ENCODE assay signal across 9 mouse cellular contexts in genomic region chr2:32631737-32632394, GRCm38 (mm10). TPM values are rescaled to one million over a fixed set of nuclear protein-coding genes. Genes with fewer than 3 reads are reported as not detected.
A peak's percentile ranks its signal among the peaks of the same experiment; 100 is the strongest.
DNase-seq lines count a peak whose midpoint lies in the region; ATAC-seq and TF ChIP-seq lines count a peak whose summit lies in the region.
"Had no signal": no experiment of that assay in that cellular context is flagged by ENCODE, and none has a peak within 500 bp of the region (broad histone marks: within the 10 kb centered on the region; RNA-seq: fewer than 3 reads in every experiment).

No protein-coding gene starts in this region.

- no peak overlapping the region for H3K4me3 ChIP-seq in hindbrain, embryonic 10.5 days
- no peak overlapping the region for H3K4me3 ChIP-seq in lung, postnatal 0 days (ENCODE audit: low read depth, low read length)
- H3K4me3 ChIP-seq: neural tube, embryonic 12.5 days had no signal

- WGBS in hindbrain, embryonic 10.5 days, result 58% methylated on average over 7 of the region's 7 CpGs
- WGBS in lung, postnatal 0 days, result 44% methylated on average over 7 of the region's 7 CpGs

- H3K4me1 ChIP-seq in hindbrain, embryonic 10.5 days (replicated peaks), result peaks cover 82% of the 10 kb centered on the region
- peaks cover 10% of the 10 kb centered on the region; the same call in 1 of the 2 replicates for H3K4me1 ChIP-seq in lung, postnatal 0 days (ENCODE audit: insufficient read depth, low read depth, low read length)

- TF ChIP-seq CTCF in lung, postnatal 0 days (IDR thresholded peaks at IDR 0.05), result peak; percentile 97

- H3K4me2 ChIP-seq in lung, postnatal 0 days (replicated peaks; ENCODE audit: low read depth, low read length), result no peak overlapping the region
- H3K4me2 ChIP-seq: neural tube, embryonic 12.5 days had no signal

- peaks cover 12% of the 10 kb centered on the region for H3K36me3 ChIP-seq in hindbrain, embryonic 10.5 days
- H3K36me3 ChIP-seq in lung, postnatal 0 days (ENCODE audit: insufficient read depth, low read length), result no peaks in the 10 kb centered on the region

- DNase-seq in T-cell, adult 2 months (ENCODE audit: low spot score), result peak; percentile 75
- peak; percentile 76 for DNase-seq in cerebellum, adult 11-12 months
- peak; percentile 84 for DNase-seq in hindbrain, embryonic 10.5 days (ENCODE audit: low spot score)
- DNase-seq in layer of hippocampus, adult 9-10 months (ENCODE audit: low spot score), result peak; percentile 64
- peak; percentile 88 for DNase-seq in lung, postnatal 0 days (ENCODE audit: low spot score)
- DNase-seq in right cerebral cortex, adult 2 months (ENCODE audit: low spot score in 2 of 2), result peak; percentile 84 to 89
- peak; percentile 81 for DNase-seq in yolk sac, embryonic 10.5 days (ENCODE audit: low spot score)

- H3K27me3 ChIP-seq in hindbrain, embryonic 10.5 days (ENCODE audit: insufficient read depth, poor library complexity, severe bottlenecking), result 0 out of 2 replicates have a peak, but pooled peaks cover 6% of the 10 kb centered on the region
- H3K27me3 ChIP-seq in lung, postnatal 0 days (replicated peaks; ENCODE audit: insufficient read depth, low read length), result no peaks in the 10 kb centered on the region
- H3K27me3 ChIP-seq: neural tube, embryonic 12.5 days had no signal

- ATAC-seq in frontal cortex, adult (ENCODE audit: low TSS enrichment), result peak; percentile 55; the same call in 1 of the 2 replicates
- ATAC-seq in lung, postnatal 0 days, result peak; percentile 46

- no peak overlapping the region for H3K9ac ChIP-seq in lung, postnatal 0 days (replicated peaks; ENCODE audit: low read depth)

- H3K9me3 ChIP-seq in hindbrain, embryonic 10.5 days, result no peaks in the 10 kb centered on the region
- no peaks in the 10 kb centered on the region for H3K9me3 ChIP-seq in lung, postnatal 0 days (ENCODE audit: low read length)
- H3K9me3 ChIP-seq: neural tube, embryonic 12.5 days had no signal

- peak overlapping the region; percentile 30 for H3K27ac ChIP-seq in hindbrain, embryonic 10.5 days
- peak overlapping the region; percentile 26; the same call in 1 of the 2 replicates for H3K27ac ChIP-seq in lung, postnatal 0 days (ENCODE audit: low read length)
- H3K27ac ChIP-seq: neural tube, embryonic 12.5 days had no signal

- no peak for TF ChIP-seq EP300 in lung, postnatal 0 days (IDR thresholded peaks at IDR 0.05)

RNA-seq across cellular contexts. Expression of gene Ak1, which starts 10.3 kb away (rescaled TPM):
- polyA plus RNA-seq in hindbrain, embryonic 10.5 days (2016; fragmentation: Nextera tagmentation; extraction: Ambion mirVana), result 26.9 and 37.6 TPM in 2 replicates
- 31.7 and 36.3 TPM in 2 replicates for polyA plus RNA-seq in lung, postnatal 0 days (2015; fragmentation: Nextera tagmentation; extraction: Ambion mirVana)

RNA-seq across cellular contexts. Expression of gene Eng, which starts 14.5 kb away (rescaled TPM):
- polyA plus RNA-seq in hindbrain, embryonic 10.5 days (2016; fragmentation: Nextera tagmentation; extraction: Ambion mirVana), result 28.8 and 35.8 TPM in 2 replicates
- 118 and 130 TPM in 2 replicates for polyA plus RNA-seq in lung, postnatal 0 days (2015; fragmentation: Nextera tagmentation; extraction: Ambion mirVana)

RNA-seq across cellular contexts. Expression of gene St6galnac6, which starts 32.4 kb away (rescaled TPM):
- 12.7 and 14.1 TPM in 2 replicates for polyA plus RNA-seq in hindbrain, embryonic 10.5 days (2016; fragmentation: Nextera tagmentation; extraction: Ambion mirVana)
- 13.4 and 14.4 TPM in 2 replicates for polyA plus RNA-seq in lung, postnatal 0 days (2015; fragmentation: Nextera tagmentation; extraction: Ambion mirVana)

RNA-seq across cellular contexts. Expression of gene St6galnac4, which starts 45.0 kb away (rescaled TPM):
- 19.8 and 21.0 TPM in 2 replicates for polyA plus RNA-seq in hindbrain, embryonic 10.5 days (2016; fragmentation: Nextera tagmentation; extraction: Ambion mirVana)
- 32.0 and 38.9 TPM in 2 replicates for polyA plus RNA-seq in lung, postnatal 0 days (2015; fragmentation: Nextera tagmentation; extraction: Ambion mirVana)

RNA-seq across cellular contexts. Expression of gene 9430097D07Rik, which starts 56.4 kb away (rescaled TPM):
- 0.11 and 0.39 TPM in 2 replicates for polyA plus RNA-seq in hindbrain, embryonic 10.5 days (2016; fragmentation: Nextera tagmentation; extraction: Ambion mirVana)
- not detected in 2 replicates for polyA plus RNA-seq in lung, postnatal 0 days (2015; fragmentation: Nextera tagmentation; extraction: Ambion mirVana)
